Mouse (Mus musculus) cerebellum, adult 2 months (tissue): ENCODE results near the gene F12.

ENCODE experiments used
- CTCF ChIP-seq: fragments of 200-500 bp; IDR thresholded peaks from 2 replicates; pipeline ENCODE4 v1.5.1; 2011; ENCODE audit warnings: low read depth, mild to moderate bottlenecking, control low read depth, low read length, moderate library complexity, borderline replicate concordance; ENCODE audit not compliant: insufficient read depth
- POLR2A ChIP-seq: fragments of 200-500 bp; IDR thresholded peaks from 2 replicates; pipeline ENCODE4 v1.6.1; 2011; ENCODE audit warnings: low read length, control low read depth, borderline replicate concordance; ENCODE audit not compliant: insufficient read depth

GRCm38 (mm10) chr13:55400039-55400346 is 26.6 kb downstream of the F12 start:
- TF ChIP-seq CTCF (no peak), POLR2A (no peak)
